Mouse (Mus musculus): ENCODE data around the gene Larp4b.

GRCm38 (mm10) chr13:9094186-9094980 lies 702 bp downstream of the Larp4b start:
- TF ChIP-seq GATA1 (IDR thresholded peaks at IDR 0.05; ENCODE audit: low read length) (no peak), TAL1 (IDR thresholded peaks at IDR 0.05; ENCODE audit: low read length) (no peak)

Measured in erythroblast, embryonic 14.5 days (primary cell).